Mouse (Mus musculus) thymus, adult 2 months (tissue): ENCODE data around the gene Cep152.

Source experiments
- CTCF ChIP-seq: fragments of 200-500 bp; IDR thresholded peaks from 2 replicates; pipeline ENCODE4 v1.5.1; 2012; ENCODE audit warnings: mild to moderate bottlenecking, control low read depth, low read length, moderate library complexity, borderline replicate concordance; ENCODE audit not compliant: control insufficient read depth, poor library complexity, insufficient read depth; ENCODE audit errors: extremely low read depth
- POLR2A ChIP-seq: fragments of 200-500 bp; IDR thresholded peaks from 2 replicates; pipeline ENCODE4 v1.6.1; 2012; ENCODE audit warnings: mild to moderate bottlenecking, low read length, control low read depth, moderate library complexity; ENCODE audit not compliant: control insufficient read depth, poor library complexity, insufficient read depth; ENCODE audit errors: extremely low read depth

GRCm38 (mm10) chr2:125525484-125525883 lies 99.4 kb downstream of the Cep152 start:
- TF ChIP-seq CTCF (no peak), POLR2A (no peak)
